Mouse (Mus musculus) CH12.LX (cell line): Measurements from ENCODE around the gene Mcf2l.

Experiments used
- BHLHE40 ChIP-seq: IDR thresholded peaks from 2 replicates; pipeline ENCODE4 v1.6.1; 2011; ENCODE audit warnings: mild to moderate bottlenecking, low read depth, low read length, improper control_type of control experiment
- CTCF ChIP-seq, 2 experiments: IDR thresholded peaks in 1 of 2; conservative IDR thresholded peaks in 1 of 2; 2 replicates each; pipeline ENCODE4 v1.5.1; 2011 to 2012; ENCODE audit warnings: low read depth in 2 of 2, low read length in 2 of 2, improper control_type of control experiment in 1 of 2, inconsistent platforms in 1 of 2, mild to moderate bottlenecking in 1 of 2, moderate library complexity in 1 of 2
- EP300 ChIP-seq: IDR thresholded peaks from 2 replicates; pipeline ENCODE4 v1.6.1; 2011; ENCODE audit warnings: low read length, improper control_type of control experiment
- MAZ ChIP-seq: IDR thresholded peaks from 2 replicates; pipeline ENCODE4 v1.6.1; 2012; ENCODE audit warnings: low read depth, mild to moderate bottlenecking, inconsistent platforms, low read length, improper control_type of control experiment, moderate library complexity
- MEF2A ChIP-seq: IDR thresholded peaks from 2 replicates; pipeline ENCODE4 v1.6.1; 2014; ENCODE audit warnings: low read depth, mild to moderate bottlenecking, inconsistent platforms, low read length, improper control_type of control experiment, borderline replicate concordance
- NELFE ChIP-seq: IDR thresholded peaks from 2 replicates; pipeline ENCODE4 v1.6.1; 2011; ENCODE audit warnings: low read depth, low read length, improper control_type of control experiment
- NRF1 ChIP-seq: IDR thresholded peaks from 2 replicates; pipeline ENCODE4 v1.6.1; 2014; ENCODE audit warnings: low read depth, mild to moderate bottlenecking, inconsistent platforms, low read length, improper control_type of control experiment, moderate library complexity
- POLR2A ChIP-seq: IDR thresholded peaks from 2 replicates; pipeline ENCODE4 v1.6.1; 2011; ENCODE audit warnings: low read depth, mild to moderate bottlenecking, improper control_type of control experiment, low read length
- USF1 ChIP-seq: IDR thresholded peaks from 2 replicates; pipeline ENCODE4 v1.6.1; 2014; ENCODE audit warnings: low read depth, mild to moderate bottlenecking, inconsistent platforms, low read length, improper control_type of control experiment
- ZMIZ1 ChIP-seq: IDR thresholded peaks from 2 replicates; pipeline ENCODE4 v1.6.1; 2012; ENCODE audit warnings: low read depth, mild to moderate bottlenecking, inconsistent platforms, low read length, improper control_type of control experiment

- no peak for TF ChIP-seq ZMIZ1
- TF ChIP-seq POLR2A: no peak
- no peak for TF ChIP-seq CTCF (conservative IDR thresholded peaks at IDR 0.05 in 1 of 2, IDR thresholded peaks at IDR 0.05 in 1 of 2; ENCODE audit: low read depth in 2 of 2, low read length in 2 of 2)
- no peak for TF ChIP-seq EP300
- no peak for TF ChIP-seq BHLHE40
- TF ChIP-seq MAZ: no peak
- TF ChIP-seq NELFE: no peak
- TF ChIP-seq NRF1: no peak
- TF ChIP-seq MEF2A: no peak
- TF ChIP-seq USF1: no peak
These were observed 126.2 kb downstream of the Mcf2l start for GRCm38 (mm10) chr8:12999793-13000192.
